Mouse (Mus musculus): ENCODE measurements around the gene Plxnb2.

Plxnb2 gene

GRCm38 (mm10) chr15:89178954-89179629 lies 1.5 kb downstream of the Plxnb2 start:
- in situ Hi-C loops (cut with MboI) = no loop called here

GRCm38 (mm10) chr15:89178260-89178860 lies 2.2 kb downstream of the Plxnb2 start:
- in situ Hi-C loops (cut with MboI) = no loop called here

GRCm38 (mm10) chr15:89177576-89178259 lies 2.9 kb downstream of the Plxnb2 start:
- in situ Hi-C loops (cut with MboI) = no loop called here

GRCm38 (mm10) chr15:89177121-89177520 lies 3.5 kb downstream of the Plxnb2 start:
- in situ Hi-C loops (cut with MboI) = no loop called here

GRCm38 (mm10) chr15:89175411-89176155 lies 5.0 kb downstream of the Plxnb2 start:
- in situ Hi-C loops (cut with MboI) = no loop called here

GRCm38 (mm10) chr15:89174889-89175339 lies 5.7 kb downstream of the Plxnb2 start:
- in situ Hi-C loops (cut with MboI) = no loop called here

- in situ Hi-C loops (cut with MboI) = no loop called here
These were observed 6.7 kb downstream of the Plxnb2 start for GRCm38 (mm10) chr15:89173906-89174214.

GRCm38 (mm10) chr15:89173024-89173905 lies 7.3 kb downstream of the Plxnb2 start:
- in situ Hi-C loops (cut with MboI) = no loop called here

- in situ Hi-C loops (cut with MboI) = no loop called here
These were observed 8.2 kb downstream of the Plxnb2 start for GRCm38 (mm10) chr15:89172276-89172935.

GRCm38 (mm10) chr15:89171526-89172051 lies 9.0 kb downstream of the Plxnb2 start:
- in situ Hi-C loops (cut with MboI) = no loop called here

GRCm38 (mm10) chr15:89170102-89170501 lies 10.5 kb downstream of the Plxnb2 start:
- in situ Hi-C loops (cut with MboI) = no loop called here

GRCm38 (mm10) chr15:89169431-89169830 lies 11.2 kb downstream of the Plxnb2 start:
- in situ Hi-C loops (cut with MboI) = no loop called here

- in situ Hi-C loops (cut with MboI) = no loop called here
These were observed 11.7 kb downstream of the Plxnb2 start for GRCm38 (mm10) chr15:89168922-89169321.

GRCm38 (mm10) chr15:89165478-89165877 lies 15.1 kb downstream of the Plxnb2 start:
- in situ Hi-C loops (cut with MboI) = no loop called here

- in situ Hi-C loops (cut with MboI) = no loop called here
These were observed 19.2 kb downstream of the Plxnb2 start for GRCm38 (mm10) chr15:89161397-89161796.

GRCm38 (mm10) chr15:89158516-89158915 lies 22.1 kb downstream of the Plxnb2 start:
- in situ Hi-C loops (cut with MboI) = no loop called here

GRCm38 (mm10) chr15:89157954-89158353 lies 22.6 kb downstream of the Plxnb2 start:
- in situ Hi-C loops (cut with MboI) = no loop called here

- in situ Hi-C loops (cut with MboI) = no loop called here
These were observed 28.3 kb downstream of the Plxnb2 start for GRCm38 (mm10) chr15:89152312-89152711.

- in situ Hi-C loops (cut with MboI) = no loop called here
These were observed 30.6 kb downstream of the Plxnb2 start for GRCm38 (mm10) chr15:89150041-89150390.

GRCm38 (mm10) chr15:89149271-89150040 lies 31.1 kb downstream of the Plxnb2 start, which contains the start of gene Mapk11:
TSS of gene Mapk11 (minus strand) at chr15:89149628.
- in situ Hi-C loops (cut with MboI) = no loop called here
